Mouse (Mus musculus): Measurements from ENCODE around the gene Dmrtb1. TPM values are rescaled to one million over a fixed set of nuclear protein-coding genes. Genes with fewer than 3 reads are reported as not detected.

Gene Dmrtb1
- not detected in 2 replicates for total RNA-seq (2021)
- long read RNA-seq = 0 reads

- no peak for DNase-seq
Observed at GRCm38 (mm10) chr4:107684130-107684529, at the start of gene Dmrtb1. TSS of gene Dmrtb1 (minus strand) at chr4:107684230.

- no peak for DNase-seq
Observed at GRCm38 (mm10) chr4:107733603-107734002, 49.6 kb upstream of the Dmrtb1 start.

GRCm38 (mm10) chr4:107732624-107733023 lies 48.6 kb upstream of the Dmrtb1 start:
- DNase-seq = no peak

- no peak for DNase-seq
Observed at GRCm38 (mm10) chr4:107732182-107732581, 48.2 kb upstream of the Dmrtb1 start.

- DNase-seq = no peak
Observed at GRCm38 (mm10) chr4:107731088-107731465, 47.0 kb upstream of the Dmrtb1 start.

GRCm38 (mm10) chr4:107730391-107731087 lies 46.5 kb upstream of the Dmrtb1 start:
- no peak for DNase-seq

GRCm38 (mm10) chr4:107725432-107725831 lies 41.4 kb upstream of the Dmrtb1 start:
- DNase-seq = no peak

GRCm38 (mm10) chr4:107720043-107720830 lies 36.2 kb upstream of the Dmrtb1 start:
- no peak for DNase-seq

- DNase-seq = no peak
Observed at GRCm38 (mm10) chr4:107719161-107719560, 35.1 kb upstream of the Dmrtb1 start.

- no peak for DNase-seq
Observed at GRCm38 (mm10) chr4:107718720-107719119, 34.7 kb upstream of the Dmrtb1 start.

GRCm38 (mm10) chr4:107717718-107718313 lies 33.8 kb upstream of the Dmrtb1 start:
- DNase-seq = no peak

GRCm38 (mm10) chr4:107716754-107717299 lies 32.8 kb upstream of the Dmrtb1 start:
- no peak for DNase-seq

- no peak for DNase-seq
Observed at GRCm38 (mm10) chr4:107706884-107707283, 22.9 kb upstream of the Dmrtb1 start.

GRCm38 (mm10) chr4:107704185-107704584 lies 20.2 kb upstream of the Dmrtb1 start:
- no peak for DNase-seq

GRCm38 (mm10) chr4:107701679-107702078 lies 17.6 kb upstream of the Dmrtb1 start:
- DNase-seq = no peak

GRCm38 (mm10) chr4:107701116-107701515 lies 17.1 kb upstream of the Dmrtb1 start:
- DNase-seq = peak; percentile 54

- no peak for DNase-seq
Observed at GRCm38 (mm10) chr4:107699271-107699670, 15.2 kb upstream of the Dmrtb1 start.

GRCm38 (mm10) chr4:107693816-107694215 lies 9.8 kb upstream of the Dmrtb1 start:
- DNase-seq = no peak

GRCm38 (mm10) chr4:107688213-107688612 lies 4.2 kb upstream of the Dmrtb1 start:
- DNase-seq = no peak

- no peak for DNase-seq
Observed at GRCm38 (mm10) chr4:107687127-107687526, 3.1 kb upstream of the Dmrtb1 start.

- DNase-seq = no peak
Observed at GRCm38 (mm10) chr4:107683006-107683756, 849 bp downstream of the Dmrtb1 start.

Data from adrenal gland, postnatal 25 days (tissue).